Mouse (Mus musculus): Measurements from ENCODE around the gene Kcng4.

DNA sequence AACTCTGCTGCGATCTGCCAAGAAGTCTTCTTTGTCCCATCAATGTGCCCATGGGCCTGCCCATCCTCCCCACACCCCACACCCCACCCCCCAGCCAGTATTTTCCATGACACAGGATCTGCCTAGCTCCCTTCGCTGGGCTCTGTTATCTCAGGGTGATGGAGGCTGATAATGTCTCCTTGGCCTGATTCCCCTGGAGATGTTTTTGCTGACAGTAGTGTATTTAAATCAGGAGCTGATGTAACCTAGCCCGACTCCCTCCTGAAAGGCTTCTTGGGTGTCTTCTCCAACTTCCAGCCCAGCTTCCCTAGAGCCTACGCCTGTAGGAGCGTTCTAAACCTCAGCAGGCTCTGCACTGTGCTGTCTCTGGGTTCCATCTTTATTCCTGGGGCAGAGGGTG, 16.6 kb downstream of the Kcng4 start:
- TF ChIP-seq CTCF (IDR thresholded peaks at IDR 0.05; ENCODE audit: low read depth): no peak
- no peak for TF ChIP-seq EP300 (IDR thresholded peaks at IDR 0.05; ENCODE audit: low read depth)
